Mouse (Mus musculus) limb, embryonic 12.5 days (tissue): Measurements from ENCODE around the gene Adamtsl3. TPM values are rescaled to one million over a fixed set of nuclear protein-coding genes. Genes with fewer than 3 reads are reported as not detected.

Source experiments
- ATAC-seq: fragments of 200-750 bp; cut with Nextera tagmentation; 2 replicates; pipeline ENCODE4 v1.8.0; 2017; ENCODE audit warnings: low read depth, moderate TSS enrichment; ENCODE audit not compliant: insufficient number of reproducible peaks, insufficient read depth, low FRiP score, low TSS enrichment
- H3K27ac ChIP-seq: fragments of 300-500 bp; sonication (generic); 2 replicates; pipeline ENCODE4 v1.5.1; 2016; ENCODE audit warnings: mild to moderate bottlenecking, moderate library complexity
- H3K27me3 ChIP-seq: fragments of 300-500 bp; sonication (generic); 2 replicates; pipeline ENCODE4 v1.6.1; 2016; ENCODE audit warnings: mild to moderate bottlenecking, moderate library complexity
- H3K36me3 ChIP-seq: fragments of 300-500 bp; sonication (generic); 2 replicates; pipeline ENCODE4 v1.6.1; 2016; ENCODE audit warnings: mild to moderate bottlenecking, moderate library complexity
- H3K4me1 ChIP-seq: fragments of 300-500 bp; sonication (generic); replicated peaks from 2 replicates; pipeline ENCODE4 v1.6.1; 2016
- H3K4me2 ChIP-seq: fragments of 300-500 bp; sonication (generic); 2 replicates; pipeline ENCODE4 v1.6.1; 2016; ENCODE audit warnings: mild to moderate bottlenecking, moderate library complexity
- H3K4me3 ChIP-seq: fragments of 300-500 bp; sonication (generic); replicated peaks from 2 replicates; pipeline ENCODE4 v1.5.1; 2016; ENCODE audit warnings: mild to moderate bottlenecking
- H3K9ac ChIP-seq: fragments of 300-500 bp; sonication (generic); replicated peaks from 2 replicates; pipeline ENCODE4 v1.6.1; 2016; ENCODE audit warnings: mild to moderate bottlenecking, moderate library complexity
- H3K9me3 ChIP-seq: fragments of 300-500 bp; sonication (generic); 2 replicates; pipeline ENCODE4 v1.6.1; 2016; ENCODE audit warnings: mild to moderate bottlenecking, moderate library complexity
- WGBS: fragments of 180-500 bp; shearing (Covaris S2); methylation state at CpG from one replicate; pipeline ENCODE4 v1.1.7; 2016; 5-methylcytosine and 5-hydroxymethylcytosine counted together
- polyA plus RNA-seq: library from polyadenylated mRNA; unstranded; fragments of >200 nt; fragmentation: Nextera tagmentation; extraction: Ambion mirVana; gene quantifications from 2 replicates; pipeline ENCODE4 v1.2.1, GENCODE M21; 2016

Gene Adamtsl3
- polyA plus RNA-seq, 1 experiment from 2014 or later, result 5.5 TPM

GRCm38 (mm10) chr7:82422561-82422960 is 87.1 kb downstream of the Adamtsl3 start:
- Histone ChIP-seq H3K9ac (no peak overlapping the region), H3K36me3 (no peaks in the 10 kb centered on the region), H3K4me1 (peaks cover 57% of the 10 kb centered on the region), H3K27me3 (no peaks in the 10 kb centered on the region), H3K4me3 (no peak overlapping the region), H3K4me2 (no peak overlapping the region), H3K9me3 (no peaks in the 10 kb centered on the region), H3K27ac (no peak overlapping the region)
- ATAC-seq, result no peak
- 71% methylated on average over 3 of the region's 3 CpGs for WGBS

GRCm38 (mm10) chr7:82423602-82424001 is 88.1 kb downstream of the Adamtsl3 start:
- WGBS, result 94% methylated on average over 2 of the region's 2 CpGs
- Histone ChIP-seq H3K4me1 (peaks cover 57% of the 10 kb centered on the region), H3K36me3 (no peaks in the 10 kb centered on the region), H3K27ac (no peak overlapping the region), H3K4me2 (no peak overlapping the region), H3K9ac (no peak overlapping the region), H3K27me3 (no peaks in the 10 kb centered on the region), H3K4me3 (no peak overlapping the region), H3K9me3 (no peaks in the 10 kb centered on the region)
- no peak for ATAC-seq

DNA sequence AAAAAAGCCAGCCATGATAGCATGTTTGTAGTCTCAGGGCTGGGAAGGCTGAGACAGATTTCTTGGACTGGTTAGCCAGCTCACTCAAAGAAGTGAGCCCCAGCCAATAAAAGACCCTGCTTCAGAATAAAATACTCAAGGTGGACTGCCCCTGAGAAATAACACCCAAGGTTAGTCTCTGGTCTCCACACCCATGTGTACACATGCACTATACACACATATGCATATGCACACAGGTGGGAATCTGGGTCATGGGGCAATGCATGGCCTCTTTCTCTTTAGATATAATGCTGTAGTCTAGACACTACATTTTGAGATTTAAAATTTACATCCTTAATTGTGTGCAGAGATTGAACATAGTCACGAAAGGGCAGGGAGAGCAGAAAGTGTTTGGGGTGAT is 88.8 kb downstream of the Adamtsl3 start:
- Histone ChIP-seq H3K27ac (peak overlapping the region; percentile 53), H3K36me3 (no peaks in the 10 kb centered on the region), H3K4me3 (no peak overlapping the region), H3K9ac (no peak overlapping the region), H3K9me3 (no peaks in the 10 kb centered on the region), H3K27me3 (no peaks in the 10 kb centered on the region), H3K4me2 (0 out of 2 replicates have a peak overlapping the region, but pooled peaks have one; percentile 6), H3K4me1 (peaks cover 57% of the 10 kb centered on the region)
- ATAC-seq, result no peak
- WGBS, result 70% methylated on average over 1 of the region's 1 CpGs

GRCm38 (mm10) chr7:82425374-82425773 is 89.9 kb downstream of the Adamtsl3 start:
- ATAC-seq, result 0 out of 2 replicates have a peak, but pooled peaks have one; percentile 26
- Histone ChIP-seq H3K4me2 (peak overlapping the region; percentile 34), H3K36me3 (no peaks in the 10 kb centered on the region), H3K27ac (no peak overlapping the region), H3K27me3 (0 out of 2 replicates have a peak, but pooled peaks cover 5% of the 10 kb centered on the region), H3K4me3 (no peak overlapping the region), H3K4me1 (peaks cover 53% of the 10 kb centered on the region), H3K9ac (no peak overlapping the region), H3K9me3 (no peaks in the 10 kb centered on the region)
- 39% methylated on average over 11 of the region's 11 CpGs for WGBS

- Histone ChIP-seq H3K36me3 (no peaks in the 10 kb centered on the region), H3K4me2 (no peak overlapping the region), H3K9me3 (no peaks in the 10 kb centered on the region), H3K4me1 (peaks cover 15% of the 10 kb centered on the region), H3K9ac (no peak overlapping the region), H3K27ac (no peak overlapping the region), H3K27me3 (0 out of 2 replicates have a peak, but pooled peaks cover 5% of the 10 kb centered on the region), H3K4me3 (no peak overlapping the region)
- no peak for ATAC-seq
- WGBS, result 81% methylated on average over 4 of the region's 4 CpGs
Measured at GRCm38 (mm10) chr7:82429447-82429846, 94.0 kb downstream of the Adamtsl3 start.

DNA sequence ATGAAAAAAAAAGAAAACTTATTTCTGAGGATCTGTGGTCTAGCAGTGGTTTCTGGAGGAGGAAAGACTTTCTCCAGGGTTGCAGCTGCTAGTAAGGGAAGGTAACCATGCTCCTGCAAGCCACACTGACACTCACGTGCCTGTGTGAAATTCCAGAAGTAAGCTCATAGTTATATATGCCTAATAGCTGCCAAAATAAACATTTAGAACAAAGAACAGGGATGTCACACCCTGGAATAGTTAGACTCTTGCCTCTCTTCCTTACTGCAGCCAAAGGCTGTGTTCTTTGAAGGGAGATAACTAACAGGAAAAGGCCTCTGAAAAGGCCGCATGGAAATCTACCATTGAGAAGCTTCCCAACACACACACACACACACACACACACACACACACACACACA is 96.1 kb downstream of the Adamtsl3 start:
- Histone ChIP-seq H3K4me3 (no peak overlapping the region), H3K27me3 (0 out of 2 replicates have a peak, but pooled peaks cover 10% of the 10 kb centered on the region), H3K36me3 (no peaks in the 10 kb centered on the region), H3K9me3 (no peaks in the 10 kb centered on the region), H3K4me2 (no peak overlapping the region), H3K9ac (no peak overlapping the region), H3K4me1 (no peaks in the 10 kb centered on the region), H3K27ac (no peak overlapping the region)
- ATAC-seq, result no peak
- WGBS, result 61% methylated on average over 2 of the region's 2 CpGs

DNA sequence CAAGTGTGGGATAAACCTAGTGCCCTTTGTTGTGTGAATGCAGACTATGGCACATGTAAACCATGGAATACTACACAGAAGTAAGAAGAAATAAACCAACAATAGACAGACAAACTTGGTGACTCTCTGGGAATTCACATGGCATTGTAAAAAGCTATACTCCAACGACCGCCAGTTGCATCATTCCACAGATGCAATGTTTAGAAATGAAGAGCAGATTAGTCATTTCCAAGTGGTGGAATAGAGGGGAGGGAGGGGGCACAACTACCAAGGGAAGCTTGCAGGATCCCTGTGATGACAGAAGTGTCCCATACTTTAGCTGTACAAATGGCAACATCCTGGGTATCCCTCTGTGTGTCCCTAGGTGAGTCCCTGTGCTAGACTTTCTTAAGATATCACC is 97.7 kb downstream of the Adamtsl3 start:
- 83% methylated on average over 2 of the region's 2 CpGs for WGBS
- Histone ChIP-seq H3K9ac (no peak overlapping the region), H3K4me3 (no peak overlapping the region), H3K36me3 (no peaks in the 10 kb centered on the region), H3K27ac (no peak overlapping the region), H3K27me3 (0 out of 2 replicates have a peak, but pooled peaks cover 10% of the 10 kb centered on the region), H3K9me3 (no peaks in the 10 kb centered on the region), H3K4me2 (no peak overlapping the region), H3K4me1 (no peaks in the 10 kb centered on the region)
- ATAC-seq, result no peak

DNA sequence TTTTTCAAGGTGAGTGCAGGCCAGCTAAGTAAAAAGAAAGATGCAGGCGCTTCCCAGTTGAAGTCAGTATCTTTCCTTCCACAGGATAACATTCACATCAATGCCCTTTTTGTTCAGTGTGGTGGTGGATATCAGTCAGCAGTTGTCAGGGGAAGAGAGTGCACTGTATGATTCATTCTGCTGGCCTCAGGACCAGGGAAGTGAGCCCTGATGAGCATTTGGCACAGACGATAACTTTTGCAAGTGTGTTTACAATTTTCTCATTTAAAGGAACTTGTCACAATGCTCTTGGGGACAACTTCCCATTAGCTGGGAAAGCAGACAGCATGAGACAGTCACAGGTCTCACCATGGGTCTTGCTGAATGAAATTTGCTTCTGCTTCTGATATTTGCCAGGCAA is 122.9 kb downstream of the Adamtsl3 start:
- 67% methylated on average over 2 of the region's 2 CpGs for WGBS
- Histone ChIP-seq H3K9ac (no peak overlapping the region), H3K4me1 (peaks cover 5% of the 10 kb centered on the region), H3K36me3 (no peaks in the 10 kb centered on the region), H3K4me3 (no peak overlapping the region), H3K9me3 (no peaks in the 10 kb centered on the region), H3K4me2 (no peak overlapping the region), H3K27ac (no peak overlapping the region), H3K27me3 (no peaks in the 10 kb centered on the region)
- ATAC-seq, result no peak

DNA sequence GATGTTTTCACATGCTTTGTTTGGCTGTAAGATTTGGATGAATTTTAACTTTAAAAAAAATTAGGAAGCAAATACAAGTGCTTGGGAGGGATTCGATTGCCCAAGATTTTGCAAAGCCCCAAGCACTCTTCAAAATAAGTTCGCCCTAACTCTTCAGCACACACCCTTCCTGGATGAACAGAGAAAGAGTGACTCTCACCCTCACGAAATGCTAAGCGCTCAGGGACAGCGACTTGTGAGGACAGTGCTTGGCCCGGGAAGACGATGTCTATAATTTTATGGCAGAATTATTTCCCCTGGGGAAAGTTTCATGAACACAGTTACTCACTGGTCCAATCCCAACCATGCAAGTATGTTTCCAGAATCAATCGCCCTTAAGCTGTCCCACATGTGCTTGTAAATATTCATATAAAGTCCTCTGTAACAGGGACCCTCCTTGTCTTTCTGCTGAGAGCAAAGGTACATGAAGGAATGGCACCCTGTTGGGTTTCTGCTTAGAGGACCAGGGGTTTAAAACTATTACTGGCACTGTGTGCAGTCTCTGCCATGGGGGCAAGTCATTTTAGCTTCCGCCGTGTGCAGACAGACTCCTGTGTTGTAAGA is 127.5 kb downstream of the Adamtsl3 start:
- no peak overlapping the region for H3K27ac ChIP-seq
- no peak overlapping the region for H3K9ac ChIP-seq
- H3K9me3 ChIP-seq, result no peaks in the 10 kb centered on the region
- no peak overlapping the region for H3K4me3 ChIP-seq
- no peak overlapping the region for H3K4me2 ChIP-seq
- peaks cover 13% of the 10 kb centered on the region for H3K4me1 ChIP-seq
- no peaks in the 10 kb centered on the region for H3K36me3 ChIP-seq
- no peaks in the 10 kb centered on the region for H3K27me3 ChIP-seq
- peak; percentile 42; the same call in 1 of the 2 replicates for ATAC-seq
- WGBS, result 61% methylated on average over 10 of the region's 10 CpGs

GRCm38 (mm10) chr7:82464364-82464763 is 128.9 kb downstream of the Adamtsl3 start:
- no peak for ATAC-seq
- H3K9me3 ChIP-seq, result no peaks in the 10 kb centered on the region
- H3K27me3 ChIP-seq, result no peaks in the 10 kb centered on the region
- H3K36me3 ChIP-seq, result no peaks in the 10 kb centered on the region
- H3K4me2 ChIP-seq, result no peak overlapping the region
- WGBS, result 78% methylated on average over 2 of the region's 2 CpGs
- no peak overlapping the region for H3K27ac ChIP-seq
- peaks cover 13% of the 10 kb centered on the region for H3K4me1 ChIP-seq
- H3K4me3 ChIP-seq, result no peak overlapping the region
- no peak overlapping the region for H3K9ac ChIP-seq

GRCm38 (mm10) chr7:82465437-82465836 is 129.9 kb downstream of the Adamtsl3 start:
- H3K4me1 ChIP-seq, result peaks cover 13% of the 10 kb centered on the region
- H3K9ac ChIP-seq, result no peak overlapping the region
- H3K4me3 ChIP-seq, result no peak overlapping the region
- WGBS, result 62% methylated on average over 6 of the region's 6 CpGs
- no peaks in the 10 kb centered on the region for H3K36me3 ChIP-seq
- H3K27ac ChIP-seq, result no peak overlapping the region
- ATAC-seq, result no peak
- H3K27me3 ChIP-seq, result no peaks in the 10 kb centered on the region
- H3K9me3 ChIP-seq, result no peaks in the 10 kb centered on the region
- no peak overlapping the region for H3K4me2 ChIP-seq
